Mouse (Mus musculus): ENCODE measurements around the gene Gm10961.

- no peak for TF ChIP-seq GATA1 (IDR thresholded peaks at IDR 0.05; ENCODE audit: borderline replicate concordance, low read length)
- no peak for TF ChIP-seq FLI1 (IDR thresholded peaks at IDR 0.05; ENCODE audit: low read length)
These were observed 49.9 kb downstream of the Gm10961 start for GRCm38 (mm10) chr3:107680790-107681576.

All from megakaryocyte, embryonic 14.5 days (primary cell).